ENCODE assay signal across 8 mouse cellular contexts in the genomic region with DNA sequence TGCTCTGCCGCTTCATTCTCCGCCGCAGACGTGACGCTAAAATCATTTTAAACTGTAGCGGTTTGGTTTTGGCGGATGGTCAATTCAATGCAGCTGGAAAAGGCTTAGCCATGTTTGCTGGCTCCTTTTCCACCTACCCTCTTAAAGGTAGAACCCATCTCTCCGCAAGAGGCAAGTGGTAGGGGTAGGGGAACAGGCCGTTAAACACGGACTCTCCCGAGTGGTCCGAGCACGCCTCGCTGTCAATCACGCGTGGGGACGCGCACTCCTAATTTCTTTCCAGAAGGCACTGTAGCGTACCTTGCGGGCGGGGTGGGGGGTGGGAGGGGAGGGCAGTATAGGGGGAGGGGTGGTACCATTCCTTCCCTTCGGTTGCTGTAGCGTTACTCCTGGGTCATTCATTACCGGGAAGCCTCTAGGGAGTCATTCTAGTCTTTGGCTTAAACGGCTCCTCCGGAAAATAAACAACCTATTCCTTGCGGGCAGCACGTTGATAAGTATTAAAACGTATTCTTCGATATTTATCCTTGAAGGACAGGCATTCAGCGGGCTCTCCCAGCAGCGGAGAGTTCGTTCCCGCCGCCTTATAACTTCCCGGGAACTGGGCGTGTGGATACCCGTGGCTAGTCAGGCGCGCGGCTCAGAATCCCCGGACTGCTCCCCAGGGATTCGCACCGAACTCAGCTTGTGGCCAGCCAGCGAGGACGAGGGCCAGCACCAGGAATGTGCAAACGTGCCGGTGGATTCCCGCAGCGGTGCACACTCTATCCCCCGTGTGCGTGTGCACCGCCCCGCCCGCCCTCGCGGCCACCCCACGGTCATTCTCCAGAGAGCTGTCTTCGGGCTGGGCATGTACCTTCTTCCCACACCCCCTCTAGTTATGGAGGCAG. TPM values are rescaled to one million over a fixed set of nuclear protein-coding genes. Genes with fewer than 3 reads are reported as not detected.
DNase-seq lines count a peak whose midpoint lies in the region; ATAC-seq and TF ChIP-seq lines count a peak whose summit lies in the region.

No protein-coding gene starts in this region.

- DNase-seq in gastrocnemius, adult 2 months: peak; percentile 46
- DNase-seq in gastrocnemius, adult 18-20 months (ENCODE audit: low spot score): no peak
- peak; percentile 80 for DNase-seq in forebrain, embryonic 11.5 days (ENCODE audit: low spot score)
- peak; percentile 78 for DNase-seq in retina, postnatal 1 day
- no peak for DNase-seq in B cell, adult 2 months

- no peaks in the 10 kb centered on the region for H3K4me1 ChIP-seq in bone marrow macrophage, adult 2 months (ENCODE audit: control insufficient read depth, insufficient read depth, low read length)
- 0 out of 2 replicates have a peak, but pooled peaks cover 5% of the 10 kb centered on the region for H3K4me1 ChIP-seq in forebrain, embryonic 11.5 days (replicated peaks; ENCODE audit: control insufficient read depth, insufficient read depth, low read length)
- peaks cover 14% of the 10 kb centered on the region for H3K4me1 ChIP-seq in hindbrain, embryonic 15.5 days (replicated peaks)
- H3K4me1 ChIP-seq in limb, embryonic 15.5 days: peaks cover 39% of the 10 kb centered on the region

- H3K36me3 ChIP-seq in forebrain, embryonic 11.5 days (ENCODE audit: control insufficient read depth, insufficient read depth, low read length): no peaks in the 10 kb centered on the region
- no peaks in the 10 kb centered on the region for H3K36me3 ChIP-seq in hindbrain, embryonic 15.5 days
- H3K36me3 ChIP-seq in limb, embryonic 15.5 days: no peaks in the 10 kb centered on the region

- peaks cover 3% of the 10 kb centered on the region for H3K27me3 ChIP-seq in forebrain, embryonic 11.5 days (ENCODE audit: control insufficient read depth, insufficient read depth, low read length)
- no peaks in the 10 kb centered on the region for H3K27me3 ChIP-seq in hindbrain, embryonic 15.5 days
- H3K27me3 ChIP-seq in limb, embryonic 15.5 days: peaks cover 38% of the 10 kb centered on the region

- peak overlapping the region; percentile 80 for H3K9ac ChIP-seq in forebrain, embryonic 11.5 days (ENCODE audit: low read length)
- peak overlapping the region; percentile 60 for H3K9ac ChIP-seq in hindbrain, embryonic 15.5 days
- peak overlapping the region; percentile 50 for H3K9ac ChIP-seq in limb, embryonic 15.5 days

- TF ChIP-seq POLR2A in bone marrow macrophage, adult 2 months (IDR thresholded peaks at IDR 0.05; ENCODE audit: borderline replicate concordance, low read depth, low read length): no peak

- H3K27ac ChIP-seq in gastrocnemius, adult 2 months: no peak overlapping the region
- H3K27ac ChIP-seq in bone marrow macrophage, adult 2 months (ENCODE audit: insufficient read depth, low read depth, low read length): no peak overlapping the region
- H3K27ac ChIP-seq in forebrain, embryonic 11.5 days (ENCODE audit: low read depth, low read length): peak overlapping the region; percentile 57
- H3K27ac ChIP-seq in hindbrain, embryonic 15.5 days (replicated peaks): peak overlapping the region; percentile 87
- H3K27ac ChIP-seq in limb, embryonic 15.5 days: peak overlapping the region; percentile 82

- intact Hi-C loops in gastrocnemius, adult 2 months (cut with DNase I): no loop called here

- no peak for TF ChIP-seq CTCF in gastrocnemius, adult 2 months (IDR thresholded peaks at IDR 0.05)
- TF ChIP-seq CTCF in bone marrow macrophage, adult 2 months (IDR thresholded peaks at IDR 0.05; ENCODE audit: low read depth, low read length): no peak

- H3K4me3 ChIP-seq in gastrocnemius, adult 2 months: peak overlapping the region; percentile 76
- peak overlapping the region; percentile 48 for H3K4me3 ChIP-seq in bone marrow macrophage, adult 2 months (ENCODE audit: insufficient read depth, low read length)
- H3K4me3 ChIP-seq in forebrain, embryonic 11.5 days (ENCODE audit: low read depth, low read length): peak overlapping the region; percentile 65
- peak overlapping the region; percentile 54 for H3K4me3 ChIP-seq in hindbrain, embryonic 15.5 days
- H3K4me3 ChIP-seq in limb, embryonic 15.5 days: peak overlapping the region; percentile 66

- WGBS in forebrain, embryonic 11.5 days: under 1% methylated on average over 59 of the region's 59 CpGs
- WGBS in hindbrain, embryonic 15.5 days: under 1% methylated on average over 59 of the region's 59 CpGs
- WGBS in limb, embryonic 15.5 days: under 1% methylated on average over 59 of the region's 59 CpGs

- H3K9me3 ChIP-seq in forebrain, embryonic 11.5 days (ENCODE audit: control insufficient read depth, low read length): no peaks in the 10 kb centered on the region
- H3K9me3 ChIP-seq in hindbrain, embryonic 15.5 days: no peaks in the 10 kb centered on the region
- no peaks in the 10 kb centered on the region for H3K9me3 ChIP-seq in limb, embryonic 15.5 days

- ATAC-seq in forebrain, embryonic 11.5 days (replicated peaks; ENCODE audit: low FRiP score): peak; percentile 34
- peak; percentile 24 for ATAC-seq in hindbrain, embryonic 15.5 days (ENCODE audit: low FRiP score, low read depth)
- peak; percentile 2; the same call in 1 of the 2 replicates for ATAC-seq in limb, embryonic 15.5 days (ENCODE audit: insufficient number of reproducible peaks, low FRiP score, low TSS enrichment, low read depth)

- peak overlapping the region; percentile 82 for H3K4me2 ChIP-seq in forebrain, embryonic 11.5 days (ENCODE audit: low read depth, low read length, severe bottlenecking)
- H3K4me2 ChIP-seq in hindbrain, embryonic 15.5 days: peak overlapping the region; percentile 73
- peak overlapping the region; percentile 94 for H3K4me2 ChIP-seq in limb, embryonic 15.5 days

RNA-seq across cellular contexts. Expression of a gene that starts 1.5 kb away (rescaled TPM):
- under 1 TPM; 0.05 to 0.06 TPM for total RNA-seq in gastrocnemius, adult 2 months (2021)
- under 1 TPM; 0.07 to 0.28 TPM for total RNA-seq in gastrocnemius, adult 18-20 months (2021)
- not detected in 2 replicates for polyA plus RNA-seq in bone marrow macrophage, adult 2 months (2012; ENCODE audit: insufficient read depth, insufficient read length, missing spikeins)
- 6.8 and 9.2 TPM in 2 replicates for polyA plus RNA-seq in forebrain, embryonic 11.5 days (2014; fragmentation: Nextera tagmentation; extraction: Ambion mirVana)
- polyA plus RNA-seq in hindbrain, embryonic 15.5 days (2015; fragmentation: Nextera tagmentation; extraction: Ambion mirVana): 20.2 and 20.8 TPM in 2 replicates
- 4.1 and 6.2 TPM in 2 replicates for polyA plus RNA-seq in limb, embryonic 15.5 days (2015; fragmentation: Nextera tagmentation; extraction: Ambion mirVana)

Comparison
In these comparisons a context has a peak if more than half of its experiments do, and no peak if none do; other contexts are left out.
1. DNase-seq: peak in gastrocnemius, adult 2 months (single experiment), forebrain, embryonic 11.5 days (single experiment) and retina, postnatal 1 day (single experiment); none in gastrocnemius, adult 18-20 months (single experiment) and B cell, adult 2 months (0 of 2).
2. H3K27ac ChIP-seq: peak in forebrain, embryonic 11.5 days (single experiment), hindbrain, embryonic 15.5 days (single experiment) and limb, embryonic 15.5 days (single experiment); none in gastrocnemius, adult 2 months (single experiment) and bone marrow macrophage, adult 2 months (single experiment).
3. Peak in every context shown above with its lines, with median percentiles within 50 percentile points of each other: H3K4me3 ChIP-seq, ATAC-seq, H3K4me2 ChIP-seq and H3K9ac ChIP-seq.